Mouse (Mus musculus): ENCODE results near the gene Rnf182.

The Rnf182 gene

GRCm38 (mm10) chr13:43637720-43638119 lies 22.2 kb downstream of the Rnf182 start:
- no peak for TF ChIP-seq GATA4 (IDR thresholded peaks at IDR 0.05; ENCODE audit: insufficient replicate concordance, low read length)

- TF ChIP-seq GATA4 (IDR thresholded peaks at IDR 0.05; ENCODE audit: insufficient replicate concordance, low read length), result no peak
These were observed 29.5 kb downstream of the Rnf182 start for GRCm38 (mm10) chr13:43644991-43645390.

- TF ChIP-seq GATA4 (IDR thresholded peaks at IDR 0.05; ENCODE audit: insufficient replicate concordance, low read length), result no peak
These were observed 33.0 kb downstream of the Rnf182 start for GRCm38 (mm10) chr13:43648556-43648955.

- TF ChIP-seq GATA4 (IDR thresholded peaks at IDR 0.05; ENCODE audit: insufficient replicate concordance, low read length), result no peak
These were observed 35.8 kb downstream of the Rnf182 start for GRCm38 (mm10) chr13:43651277-43651676.

GRCm38 (mm10) chr13:43654091-43654490 lies 38.6 kb downstream of the Rnf182 start:
- TF ChIP-seq GATA4 (IDR thresholded peaks at IDR 0.05; ENCODE audit: insufficient replicate concordance, low read length), result no peak

- no peak for TF ChIP-seq GATA4 (IDR thresholded peaks at IDR 0.05; ENCODE audit: insufficient replicate concordance, low read length)
These were observed 47.7 kb downstream of the Rnf182 start for GRCm38 (mm10) chr13:43663225-43663624.

GRCm38 (mm10) chr13:43666130-43666529 lies 50.6 kb downstream of the Rnf182 start:
- no peak for TF ChIP-seq GATA4 (IDR thresholded peaks at IDR 0.05; ENCODE audit: insufficient replicate concordance, low read length)

GRCm38 (mm10) chr13:43666920-43667319 lies 51.4 kb downstream of the Rnf182 start:
- no peak for TF ChIP-seq GATA4 (IDR thresholded peaks at IDR 0.05; ENCODE audit: insufficient replicate concordance, low read length)

GRCm38 (mm10) chr13:43677159-43677882 lies 61.8 kb downstream of the Rnf182 start:
- no peak for TF ChIP-seq GATA4 (IDR thresholded peaks at IDR 0.05; ENCODE audit: insufficient replicate concordance, low read length)

GRCm38 (mm10) chr13:43677883-43678244 lies 62.4 kb downstream of the Rnf182 start:
- no peak for TF ChIP-seq GATA4 (IDR thresholded peaks at IDR 0.05; ENCODE audit: insufficient replicate concordance, low read length)

GRCm38 (mm10) chr13:43684499-43684994 lies 69.0 kb downstream of the Rnf182 start:
- TF ChIP-seq GATA4 (IDR thresholded peaks at IDR 0.05; ENCODE audit: insufficient replicate concordance, low read length), result no peak

- TF ChIP-seq GATA4 (IDR thresholded peaks at IDR 0.05; ENCODE audit: insufficient replicate concordance, low read length), result no peak
These were observed 72.6 kb downstream of the Rnf182 start for GRCm38 (mm10) chr13:43688065-43688464.

- no peak for TF ChIP-seq GATA4 (IDR thresholded peaks at IDR 0.05; ENCODE audit: insufficient replicate concordance, low read length)
These were observed 76.2 kb downstream of the Rnf182 start for GRCm38 (mm10) chr13:43691755-43692154.

- no peak for TF ChIP-seq GATA4 (IDR thresholded peaks at IDR 0.05; ENCODE audit: insufficient replicate concordance, low read length)
These were observed 80.0 kb downstream of the Rnf182 start for GRCm38 (mm10) chr13:43695521-43695920.

- TF ChIP-seq GATA4 (IDR thresholded peaks at IDR 0.05; ENCODE audit: insufficient replicate concordance, low read length), result no peak
These were observed 80.5 kb downstream of the Rnf182 start for GRCm38 (mm10) chr13:43696011-43696410.

- TF ChIP-seq GATA4 (IDR thresholded peaks at IDR 0.05; ENCODE audit: insufficient replicate concordance, low read length), result no peak
These were observed 83.0 kb downstream of the Rnf182 start for GRCm38 (mm10) chr13:43698506-43698905.

GRCm38 (mm10) chr13:43703471-43703870 lies 88.0 kb downstream of the Rnf182 start:
- TF ChIP-seq GATA4 (IDR thresholded peaks at IDR 0.05; ENCODE audit: insufficient replicate concordance, low read length), result no peak

Measured in liver, adult (tissue).